Mouse (Mus musculus): ENCODE results near the gene Gm3417. TPM values are rescaled to one million over a fixed set of nuclear protein-coding genes. Genes with fewer than 3 reads are reported as not detected.

The Gm3417 gene
- polyA plus RNA-seq, 1 experiment from 2014 or later = not detected

DNA sequence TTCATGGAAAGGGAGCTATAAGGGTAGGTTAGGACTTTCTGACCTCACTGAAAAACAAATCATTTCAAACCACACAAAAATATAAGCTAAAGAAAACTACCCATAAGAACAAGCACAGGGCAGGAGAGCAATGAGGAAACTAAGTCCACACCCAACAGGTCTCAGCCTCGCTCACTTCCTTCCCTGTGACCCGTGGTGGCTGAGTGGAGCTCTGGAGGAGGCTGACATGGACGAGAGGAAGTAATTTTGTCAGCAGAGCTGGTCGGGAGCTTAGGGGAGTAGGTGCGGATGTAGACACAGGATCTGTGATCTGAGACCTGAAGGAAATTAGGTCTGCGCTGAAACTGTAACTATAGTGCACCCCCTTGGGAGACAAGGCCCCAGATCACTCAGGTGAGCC lies 57.0 kb downstream of the Gm3417 start:
- H3K4me2 ChIP-seq = no peak overlapping the region
- no peaks in the 10 kb centered on the region for H3K4me1 ChIP-seq
- no peaks in the 10 kb centered on the region for H3K9me3 ChIP-seq (replicated peaks)
- no peak overlapping the region for H3K4me3 ChIP-seq (replicated peaks)
- no peak overlapping the region for H3K9ac ChIP-seq (replicated peaks)
- H3K27ac ChIP-seq (replicated peaks) = no peak overlapping the region
- no peaks in the 10 kb centered on the region for H3K27me3 ChIP-seq (replicated peaks)
- no peak for ATAC-seq (ENCODE audit: low FRiP score)
- H3K36me3 ChIP-seq = no peaks in the 10 kb centered on the region
- WGBS = 79% methylated on average over 6 of the region's 6 CpGs

DNA sequence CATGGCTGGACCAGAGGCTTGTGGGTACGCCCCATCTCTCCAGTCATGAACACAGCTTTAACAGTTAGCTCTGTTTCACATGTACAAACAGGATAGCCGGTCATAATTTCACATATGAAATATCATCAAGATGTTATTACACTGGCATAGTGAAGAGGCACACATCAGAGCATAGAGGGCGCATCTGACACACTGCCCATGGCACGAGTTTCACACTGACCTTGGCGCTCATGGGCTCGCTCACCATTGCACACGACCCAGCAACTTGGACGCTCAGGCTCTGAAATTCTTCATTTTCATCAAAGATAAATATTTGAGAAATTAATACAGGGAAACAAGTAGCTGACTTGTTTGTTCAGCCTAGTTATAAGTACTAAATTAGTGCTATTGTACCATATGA lies 60.7 kb downstream of the Gm3417 start:
- Histone ChIP-seq H3K9me3 (replicated peaks) (no peaks in the 10 kb centered on the region), H3K4me2 (no peak overlapping the region)
- 92% methylated on average over 8 of the region's 8 CpGs for WGBS

GRCm38 (mm10) chr17:14914401-14914800 lies 64.2 kb downstream of the Gm3417 start:
- no peaks in the 10 kb centered on the region for H3K27me3 ChIP-seq (replicated peaks)
- no peaks in the 10 kb centered on the region for H3K36me3 ChIP-seq
- no peak overlapping the region for H3K9ac ChIP-seq (replicated peaks)
- H3K4me1 ChIP-seq = no peaks in the 10 kb centered on the region
- H3K4me2 ChIP-seq = no peak overlapping the region
- H3K27ac ChIP-seq (replicated peaks) = no peak overlapping the region
- no peak overlapping the region for H3K4me3 ChIP-seq (replicated peaks)
- no peak for ATAC-seq (ENCODE audit: low FRiP score)
- 86% methylated on average over 4 of the region's 4 CpGs for WGBS
- H3K9me3 ChIP-seq (replicated peaks) = no peaks in the 10 kb centered on the region

More for the DNA sequence above, 60.7 kb downstream of the Gm3417 start:
- no peak overlapping the region for H3K4me3 ChIP-seq (replicated peaks)
- H3K27ac ChIP-seq (replicated peaks) = no peak overlapping the region
- H3K36me3 ChIP-seq = no peaks in the 10 kb centered on the region
- ATAC-seq (ENCODE audit: low FRiP score) = no peak
- H3K4me1 ChIP-seq = no peaks in the 10 kb centered on the region
- H3K9ac ChIP-seq (replicated peaks) = no peak overlapping the region
- H3K27me3 ChIP-seq (replicated peaks) = no peaks in the 10 kb centered on the region

Other genes starting within 250 kb of the Gm3417 start
- 8.9 and 9.2 TPM in 2 replicates for gene Wdr27, start 35.6 kb downstream of the Gm3417 start, polyA plus RNA-seq (2015; fragmentation: Nextera tagmentation; extraction: Ambion mirVana)
- gene 1600012H06Rik, start 35.6 kb downstream of the Gm3417 start, polyA plus RNA-seq (2015; fragmentation: Nextera tagmentation; extraction: Ambion mirVana) = 26.8 TPM in 2 replicates
- gene Phf10, start 17.5 kb downstream of the Gm3417 start, polyA plus RNA-seq (2015; fragmentation: Nextera tagmentation; extraction: Ambion mirVana) = 13.9 and 19.6 TPM in 2 replicates
- 6.5 and 8.7 TPM in 2 replicates for gene 9030025P20Rik, start 322 bp downstream of the Gm3417 start, polyA plus RNA-seq (2015; fragmentation: Nextera tagmentation; extraction: Ambion mirVana)
- gene Gm3435, start 31.4 kb upstream of the Gm3417 start, polyA plus RNA-seq (2015; fragmentation: Nextera tagmentation; extraction: Ambion mirVana) = 6.2 and 6.4 TPM in 2 replicates
- gene Ermard, start 62.4 kb upstream of the Gm3417 start, polyA plus RNA-seq (2015; fragmentation: Nextera tagmentation; extraction: Ambion mirVana) = 82.5 and 88.8 TPM in 2 replicates
- 0.68 TPM in 1 of 2 replicates, not detected in the other for gene Tcte3, start 62.7 kb upstream of the Gm3417 start, polyA plus RNA-seq (2015; fragmentation: Nextera tagmentation; extraction: Ambion mirVana)
- gene Gm3448, start 62.7 kb upstream of the Gm3417 start, polyA plus RNA-seq (2015; fragmentation: Nextera tagmentation; extraction: Ambion mirVana) = 3.2 and 4.3 TPM in 2 replicates

All from neural tube, embryonic 15.5 days (tissue).